Mouse (Mus musculus): Measurements from ENCODE around the gene Ppme1. TPM values are rescaled to one million over a fixed set of nuclear protein-coding genes. Genes with fewer than 3 reads are reported as not detected.

The Ppme1 gene
- polyA plus RNA-seq, 1 experiment, result 46.3 TPM

DNA sequence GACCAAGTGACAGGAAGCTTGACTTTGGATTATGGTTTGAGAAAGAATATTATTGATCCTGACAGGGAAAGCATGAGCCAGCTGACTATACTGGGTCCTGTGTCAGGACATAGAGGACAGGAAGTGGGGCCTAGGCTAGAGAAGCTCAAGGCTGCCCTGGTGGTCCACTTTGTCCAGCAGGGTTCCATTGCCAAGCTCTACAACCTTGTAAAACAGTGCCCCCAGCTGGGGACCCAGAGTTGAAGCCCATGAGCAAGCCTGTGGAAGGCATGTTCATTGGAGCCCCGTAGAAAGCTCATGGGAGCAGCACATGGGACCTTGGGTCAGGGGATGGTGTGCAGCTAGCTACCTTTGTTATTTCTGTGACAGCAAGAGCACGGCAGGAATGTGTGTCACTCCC, 20.2 kb upstream of the Ppme1 start:
- TF ChIP-seq POLR2A (IDR thresholded peaks at IDR 0.05; ENCODE audit: low read depth, low read length), result no peak
- H3K4me3 ChIP-seq (ENCODE audit: extremely low read depth, insufficient read depth, insufficient read length), result no peak overlapping the region
- H3K27me3 ChIP-seq (ENCODE audit: control insufficient read depth, insufficient read depth, low read length), result no peaks in the 10 kb centered on the region
- no peak for DNase-seq (ENCODE audit: low read depth in 1 of 2, low spot score in 2 of 2)
- peaks cover 34% of the 10 kb centered on the region for H3K36me3 ChIP-seq (ENCODE audit: control insufficient read depth, insufficient read depth, low read length)
- 87% methylated on average over 2 of the region's 2 CpGs for WGBS
- H3K27ac ChIP-seq (ENCODE audit: insufficient read depth, low read length), result no peak overlapping the region
- no peaks in the 10 kb centered on the region for H3K4me1 ChIP-seq (ENCODE audit: control insufficient read depth, insufficient read depth, insufficient read length)

DNA sequence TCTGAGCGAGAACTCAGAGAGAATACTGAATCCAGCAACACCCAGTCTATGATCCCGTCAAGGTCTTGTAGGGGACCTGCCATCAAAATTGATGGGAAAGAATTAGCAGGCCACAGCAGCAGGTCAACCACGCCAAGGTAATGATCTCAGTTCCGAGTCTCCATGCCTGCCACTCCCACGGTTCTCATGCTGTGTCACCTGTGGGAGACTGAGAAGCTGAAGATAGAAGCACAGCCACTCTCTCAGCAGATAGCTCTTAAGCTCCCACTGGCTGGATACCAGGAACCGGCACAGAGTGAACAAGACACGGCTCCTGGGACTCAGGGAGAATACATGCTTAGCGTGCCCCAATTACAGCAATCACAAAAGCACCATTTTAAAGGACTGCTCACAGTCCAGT, 18.1 kb upstream of the Ppme1 start:
- no peak for DNase-seq (ENCODE audit: low read depth in 1 of 2, low spot score in 2 of 2)
- H3K27me3 ChIP-seq (ENCODE audit: control insufficient read depth, insufficient read depth, low read length), result no peaks in the 10 kb centered on the region
- H3K27ac ChIP-seq (ENCODE audit: insufficient read depth, low read length), result no peak overlapping the region
- WGBS, result 91% methylated on average over 8 of the region's 8 CpGs
- H3K36me3 ChIP-seq (ENCODE audit: control insufficient read depth, insufficient read depth, low read length), result peaks cover 28% of the 10 kb centered on the region
- TF ChIP-seq POLR2A (IDR thresholded peaks at IDR 0.05; ENCODE audit: low read depth, low read length) (no peak), CTCF (IDR thresholded peaks at IDR 0.05; ENCODE audit: extremely low read depth, insufficient read depth, insufficient read length, insufficient replicate concordance) (no peak)
- H3K4me1 ChIP-seq (ENCODE audit: control insufficient read depth, insufficient read depth, insufficient read length), result no peaks in the 10 kb centered on the region
- no peak overlapping the region for H3K4me3 ChIP-seq (ENCODE audit: extremely low read depth, insufficient read depth, insufficient read length)

DNA sequence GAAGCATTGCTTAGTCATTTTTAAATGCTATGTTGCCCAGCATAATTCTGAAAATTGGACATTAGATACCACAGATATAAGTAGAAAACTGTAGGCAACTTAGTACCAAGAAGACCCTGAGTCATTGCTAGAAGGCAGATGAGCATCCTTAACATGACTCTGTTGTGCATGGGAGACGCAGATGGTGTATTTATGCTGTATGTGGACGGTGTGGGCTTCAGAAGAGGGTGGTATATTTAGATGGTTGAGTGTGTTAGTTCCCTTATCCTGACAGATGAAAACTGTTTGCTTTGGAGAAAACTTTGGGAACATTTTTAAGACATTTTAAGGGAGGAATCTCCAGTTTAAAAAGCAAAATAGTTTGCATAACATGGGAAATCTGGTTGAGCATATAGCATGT, 16.1 kb upstream of the Ppme1 start:
- TF ChIP-seq POLR2A (IDR thresholded peaks at IDR 0.05; ENCODE audit: low read depth, low read length), result no peak
- Histone ChIP-seq H3K36me3 (ENCODE audit: control insufficient read depth, insufficient read depth, low read length) (peaks cover 22% of the 10 kb centered on the region), H3K4me3 (ENCODE audit: extremely low read depth, insufficient read depth, insufficient read length) (no peak overlapping the region), H3K27me3 (ENCODE audit: control insufficient read depth, insufficient read depth, low read length) (no peaks in the 10 kb centered on the region), H3K4me1 (ENCODE audit: control insufficient read depth, insufficient read depth, insufficient read length) (no peaks in the 10 kb centered on the region), H3K27ac (ENCODE audit: insufficient read depth, low read length) (no peak overlapping the region)
- no peak for DNase-seq (ENCODE audit: low read depth in 1 of 2, low spot score in 2 of 2)
- 93% methylated on average over 2 of the region's 2 CpGs for WGBS

DNA sequence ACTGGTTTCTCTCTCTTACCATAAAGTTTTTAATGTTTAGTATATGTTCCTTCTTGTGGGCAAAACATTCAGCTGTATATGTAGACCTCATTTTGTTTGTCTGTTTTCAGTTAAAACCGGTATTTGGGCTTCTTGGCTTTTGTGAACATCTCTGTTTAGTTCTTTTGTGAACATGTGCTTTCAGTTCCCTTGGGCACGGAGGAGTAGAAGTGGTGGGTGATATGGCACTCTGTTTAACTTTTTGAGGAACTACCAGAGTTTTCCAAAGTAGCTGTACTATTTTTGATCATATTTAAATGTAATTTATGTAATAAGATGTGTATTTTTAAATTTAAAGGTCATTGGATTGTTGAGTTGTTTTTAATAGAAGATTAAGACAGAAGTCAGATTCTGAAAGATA, 11.1 kb upstream of the Ppme1 start:
- H3K4me1 ChIP-seq (ENCODE audit: control insufficient read depth, insufficient read depth, insufficient read length), result no peaks in the 10 kb centered on the region
- H3K27ac ChIP-seq (ENCODE audit: insufficient read depth, low read length), result no peak overlapping the region
- DNase-seq (ENCODE audit: low read depth in 1 of 2, low spot score in 2 of 2), result no peak
- no peak overlapping the region for H3K4me3 ChIP-seq (ENCODE audit: extremely low read depth, insufficient read depth, insufficient read length)
- H3K36me3 ChIP-seq (ENCODE audit: control insufficient read depth, insufficient read depth, low read length), result peaks cover 14% of the 10 kb centered on the region
- H3K27me3 ChIP-seq (ENCODE audit: control insufficient read depth, insufficient read depth, low read length), result no peaks in the 10 kb centered on the region
- WGBS, result 44% methylated on average over 2 of the region's 2 CpGs
- no peak for TF ChIP-seq POLR2A (IDR thresholded peaks at IDR 0.05; ENCODE audit: low read depth, low read length)
- TF ChIP-seq CTCF (IDR thresholded peaks at IDR 0.05; ENCODE audit: extremely low read depth, insufficient read depth, insufficient read length, insufficient replicate concordance), result no peak

DNA sequence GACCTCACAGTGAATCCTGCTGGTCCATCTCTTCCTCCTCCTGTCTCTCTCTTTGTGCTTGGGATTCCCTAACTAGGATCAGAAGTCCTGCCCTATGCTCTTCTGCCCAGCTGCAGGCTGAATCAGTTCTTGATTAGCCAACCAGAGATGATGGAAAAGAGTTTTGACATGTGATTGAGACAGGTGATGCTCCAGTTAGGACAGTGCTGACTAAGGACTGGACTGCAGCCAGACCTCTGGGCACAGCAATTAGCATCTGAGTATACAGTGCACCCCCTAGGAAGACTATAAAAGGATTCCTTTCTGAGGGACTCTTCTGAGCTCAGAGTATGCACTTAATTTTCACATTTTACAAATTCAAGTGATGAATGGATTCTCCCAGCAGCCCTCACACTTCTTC, 9.1 kb upstream of the Ppme1 start:
- peaks cover 19% of the 10 kb centered on the region for H3K36me3 ChIP-seq (ENCODE audit: control insufficient read depth, insufficient read depth, low read length)
- no peak overlapping the region for H3K27ac ChIP-seq (ENCODE audit: insufficient read depth, low read length)
- H3K4me3 ChIP-seq (ENCODE audit: extremely low read depth, insufficient read depth, insufficient read length), result no peak overlapping the region
- no peak for DNase-seq (ENCODE audit: low read depth in 1 of 2, low spot score in 2 of 2)
- H3K4me1 ChIP-seq (ENCODE audit: control insufficient read depth, insufficient read depth, insufficient read length), result no peaks in the 10 kb centered on the region
- no peak for TF ChIP-seq POLR2A (IDR thresholded peaks at IDR 0.05; ENCODE audit: low read depth, low read length)
- no peak for TF ChIP-seq CTCF (IDR thresholded peaks at IDR 0.05; ENCODE audit: extremely low read depth, insufficient read depth, insufficient read length, insufficient replicate concordance)
- H3K27me3 ChIP-seq (ENCODE audit: control insufficient read depth, insufficient read depth, low read length), result no peaks in the 10 kb centered on the region

DNA sequence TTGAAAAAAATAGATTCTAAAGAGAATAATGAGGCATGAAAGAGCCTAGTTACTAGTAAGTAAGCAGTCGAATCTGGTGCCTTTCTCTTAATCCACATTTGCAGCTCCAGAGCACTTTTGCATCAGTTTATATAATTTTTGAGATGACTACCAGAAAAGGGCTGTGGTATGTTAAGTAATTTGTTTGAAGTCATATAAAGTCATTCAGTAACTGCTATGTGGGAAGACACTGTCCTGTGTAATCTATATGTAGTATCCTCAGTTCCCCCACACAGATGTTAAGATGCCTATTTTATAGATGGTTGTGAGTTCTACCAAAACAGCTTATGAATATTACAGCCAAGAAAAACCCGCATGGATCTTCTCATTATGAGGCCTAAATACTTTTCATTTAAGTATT, 6.2 kb upstream of the Ppme1 start:
- no peak for DNase-seq (ENCODE audit: low read depth in 1 of 2, low spot score in 2 of 2)
- H3K4me3 ChIP-seq (ENCODE audit: extremely low read depth, insufficient read depth, insufficient read length), result no peak overlapping the region
- H3K27ac ChIP-seq (ENCODE audit: insufficient read depth, low read length), result no peak overlapping the region
- H3K27me3 ChIP-seq (ENCODE audit: control insufficient read depth, insufficient read depth, low read length), result no peaks in the 10 kb centered on the region
- peaks cover 27% of the 10 kb centered on the region for H3K36me3 ChIP-seq (ENCODE audit: control insufficient read depth, insufficient read depth, low read length)
- WGBS, result 91% methylated on average over 2 of the region's 2 CpGs
- TF ChIP-seq POLR2A (IDR thresholded peaks at IDR 0.05; ENCODE audit: low read depth, low read length) (no peak), CTCF (IDR thresholded peaks at IDR 0.05; ENCODE audit: extremely low read depth, insufficient read depth, insufficient read length, insufficient replicate concordance) (no peak)
- no peaks in the 10 kb centered on the region for H3K4me1 ChIP-seq (ENCODE audit: control insufficient read depth, insufficient read depth, insufficient read length)

DNA sequence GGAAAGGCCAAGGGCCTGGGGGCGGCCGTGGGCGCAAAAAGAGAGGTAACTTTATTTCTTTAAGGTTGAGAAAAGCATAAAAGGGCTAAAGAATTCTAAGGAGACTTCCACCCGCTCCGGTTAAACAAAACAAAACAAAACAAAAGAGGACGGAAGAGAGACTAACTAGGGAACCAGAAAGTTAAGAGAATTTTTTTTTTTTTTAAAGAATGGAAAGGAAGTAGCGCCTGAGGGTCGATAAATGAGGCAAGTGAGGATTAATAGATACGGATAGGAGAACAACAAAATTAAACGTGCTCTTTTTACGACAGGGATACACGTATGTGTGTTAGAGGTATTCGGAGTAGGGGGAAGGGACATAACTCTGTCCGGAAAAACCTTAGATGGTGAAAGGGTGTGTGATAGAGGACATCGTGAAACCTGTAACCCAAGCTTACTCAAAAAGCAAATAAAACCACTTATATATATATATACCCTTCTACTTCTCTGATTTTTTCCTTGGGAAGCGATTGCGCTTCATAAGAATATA, 409 bp upstream of the Ppme1 start:
- Histone ChIP-seq H3K27ac (ENCODE audit: insufficient read depth, low read length) (peak overlapping the region; percentile 74), H3K36me3 (ENCODE audit: control insufficient read depth, insufficient read depth, low read length) (peaks cover 12% of the 10 kb centered on the region), H3K4me1 (ENCODE audit: control insufficient read depth, insufficient read depth, insufficient read length) (peaks cover 2% of the 10 kb centered on the region; the same call in 1 of the 2 replicates), H3K4me3 (ENCODE audit: extremely low read depth, insufficient read depth, insufficient read length) (peak overlapping the region; percentile 76), H3K27me3 (ENCODE audit: control insufficient read depth, insufficient read depth, low read length) (no peaks in the 10 kb centered on the region)
- WGBS, result 7% methylated on average over 17 of the region's 17 CpGs
- TF ChIP-seq CTCF (IDR thresholded peaks at IDR 0.05; ENCODE audit: extremely low read depth, insufficient read depth, insufficient read length, insufficient replicate concordance), result no peak
- TF ChIP-seq POLR2A (IDR thresholded peaks at IDR 0.05; ENCODE audit: low read depth, low read length), result no peak
- DNase-seq (ENCODE audit: low read depth in 1 of 2, low spot score in 2 of 2), result peak in 1 of 2 experiments; percentile 22
